Mouse (Mus musculus) heart, postnatal 0 days (tissue): ENCODE measurements around the gene Olfr149.

Source experiments
- CTCF ChIP-seq: IDR thresholded peaks from 2 replicates; pipeline ENCODE4 v1.5.1; 2016; ENCODE audit warnings: antibody characterized with exemption, control low read depth, low read depth
- EP300 ChIP-seq: IDR thresholded peaks from 2 replicates; pipeline ENCODE4 v1.6.1; 2016; ENCODE audit warnings: antibody characterized with exemption, low read depth

DNA sequence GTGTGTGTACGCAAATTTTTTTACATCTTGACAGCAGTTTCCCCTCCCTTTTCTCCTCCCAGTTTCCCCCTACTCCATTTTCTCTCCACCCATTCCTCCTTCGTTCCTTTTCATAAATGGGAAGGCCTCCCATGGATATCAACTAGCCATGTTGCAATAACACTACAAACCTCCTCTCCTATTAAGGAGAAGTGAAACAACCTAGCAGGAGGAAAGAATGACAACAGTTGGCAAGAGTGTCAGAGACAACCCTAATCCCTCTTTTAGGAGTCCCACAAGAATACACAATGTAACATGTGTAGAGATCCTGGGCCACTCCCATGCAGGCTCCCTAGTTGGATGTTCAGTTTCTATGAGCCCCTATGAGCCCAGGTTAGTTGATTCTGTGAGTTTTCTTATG, 32.1 kb downstream of the Olfr149 start:
- TF ChIP-seq CTCF (no peak), EP300 (no peak)
